Comparison of ENCODE assay signal across 8 mouse cellular contexts in genomic region chr16:91011021-91011683, GRCm38 (mm10). TPM values are rescaled to one million over a fixed set of nuclear protein-coding genes. Genes with fewer than 3 reads are reported as not detected.
DNase-seq lines count a peak whose midpoint lies in the region; ATAC-seq and TF ChIP-seq lines count a peak whose summit lies in the region.

TSS of gene Synj1 (minus strand) at chr16:91011308.

- ATAC-seq in activated CD4-positive, CD25-positive, alpha-beta regulatory T cell, adult 4 months, result peak; percentile 82
- peak; percentile 86 for ATAC-seq in megakaryocyte progenitor cell, adult 5-6 weeks (replicated peaks; ENCODE audit: poor library complexity)

- TF ChIP-seq POLR2A in cortical plate, adult 2 months (IDR thresholded peaks at IDR 0.05; ENCODE audit: extremely low read depth, insufficient read depth, low read length), result peak; percentile 65; the same call in 1 of the 2 replicates

- peak within 1 kb of the TSS; percentile 96 for H3K27ac ChIP-seq in cortical plate, adult 2 months (ENCODE audit: insufficient read depth, low read length)

- H3K4me3 ChIP-seq in cortical plate, adult 2 months (ENCODE audit: insufficient read depth, low read length), result peak within 1 kb of the TSS; percentile 49

- DNase-seq in gastrocnemius, postnatal 10 days, result peak; percentile 89
- DNase-seq in induced T-regulatory cell, adult 2 months (ENCODE audit: low read depth), result peak; percentile 93
- DNase-seq in left cerebral cortex, adult 9 months (ENCODE audit: low spot score in 2 of 2), result peak; percentile 84 to 93
- DNase-seq in right cerebral cortex, postnatal 14 days, result peak; percentile 91
- DNase-seq in urinary bladder, postnatal 36 days (ENCODE audit: low spot score in 2 of 2), result peak; percentile 83 to 89

- no peak for TF ChIP-seq CTCF in cortical plate, adult 2 months (IDR thresholded peaks at IDR 0.05; ENCODE audit: extremely low read depth, insufficient read depth, low read length)

- peaks cover 7% of the 10 kb centered on the region for H3K4me1 ChIP-seq in cortical plate, adult 2 months (ENCODE audit: control insufficient read depth, insufficient read depth, low read length)

RNA-seq across cellular contexts. Expression of gene Synj1, which starts in this region (rescaled TPM):
- 10 to 100 TPM; 29.0 to 32.6 TPM for polyA plus RNA-seq in activated CD4-positive, CD25-positive, alpha-beta regulatory T cell, adult 4 months (2017; shearing (Covaris generic))
- polyA plus RNA-seq in cortical plate, adult 2 months (2012; rRNA removed), result 157 and 161 TPM in 2 replicates
- 10 to 100 TPM; 14.6 TPM for total RNA-seq in gastrocnemius, postnatal 10 days (2021)
- total RNA-seq in megakaryocyte progenitor cell, adult 5-6 weeks (2015), result 38.8 and 46.3 TPM in 2 replicates
- 16.2 and 19.1 TPM in 2 replicates for total RNA-seq in megakaryocyte progenitor cell, adult 5-6 weeks (2017)

Comparison
In these comparisons a context has a peak if more than half of its experiments do, and no peak if none do; other contexts are left out.
1. Peak in every context shown above with its lines: DNase-seq, ATAC-seq, H3K4me3 ChIP-seq and H3K27ac ChIP-seq.